Mouse (Mus musculus): ENCODE data around the gene Galnt9.

- TF ChIP-seq CTCF (IDR thresholded peaks at IDR 0.05; ENCODE audit: low read depth) (no peak), EP300 (IDR thresholded peaks at IDR 0.05; ENCODE audit: low read depth) (no peak)
Measured at GRCm38 (mm10) chr5:110628156-110628555, 84.0 kb downstream of the Galnt9 start.
